9 mouse cellular contexts compared by ENCODE assay signal in genomic region chr1:192745240-192746101, GRCm38 (mm10). TPM values are rescaled to one million over a fixed set of nuclear protein-coding genes. Genes with fewer than 3 reads are reported as not detected.
DNase-seq lines count a peak whose midpoint lies in the region; ATAC-seq and TF ChIP-seq lines count a peak whose summit lies in the region.
"Had no signal": no experiment of that assay in that cellular context is flagged by ENCODE, and none has a peak within 500 bp of the region (broad histone marks: within the 10 kb centered on the region; RNA-seq: fewer than 3 reads in every experiment).

No protein-coding gene starts in this region.

- H3K36me3 ChIP-seq in heart, embryonic 13.5 days, result peaks cover under 1% of the 10 kb centered on the region; the same call in 1 of the 2 replicates
- H3K36me3 ChIP-seq in liver, embryonic 11.5 days (ENCODE audit: control insufficient read depth, insufficient read depth, low read length), result no peaks in the 10 kb centered on the region
- H3K36me3 ChIP-seq: neural tube, embryonic 12.5 days had no signal

- peak; percentile 83 for TF ChIP-seq POLR2A in embryonic fibroblast, embryonic 13.5 days (IDR thresholded peaks at IDR 0.05; ENCODE audit: low read depth, low read length)

- DNase-seq in heart, postnatal 25 days (ENCODE audit: low spot score), result no peak
- DNase-seq in CD4-positive helper T cell, adult 2 months (ENCODE audit: low read depth, low spot score), result peak; percentile 82
- peak; percentile 75 for DNase-seq in liver, embryonic 11.5 days (ENCODE audit: low spot score)
- DNase-seq in retina, embryonic 14.5 days (ENCODE audit: low spot score), result peak; percentile 63
- no peak for DNase-seq in ovary, postnatal 10 days (ENCODE audit: low spot score)

- no peak for ATAC-seq in heart, embryonic 13.5 days (ENCODE audit: extremely low read depth, insufficient number of reproducible peaks, low FRiP score, low TSS enrichment)
- peak; percentile 52 for ATAC-seq in activated CD4-positive, CD25-positive, alpha-beta regulatory T cell, adult 4 months
- ATAC-seq in liver, embryonic 11.5 days (replicated peaks; ENCODE audit: low FRiP score), result peak; percentile 85

- 12% methylated on average over 16 of the region's 16 CpGs for WGBS in heart, embryonic 13.5 days
- 3% methylated on average over 16 of the region's 16 CpGs for WGBS in liver, embryonic 11.5 days

- no peaks in the 10 kb centered on the region for H3K27me3 ChIP-seq in heart, embryonic 13.5 days (replicated peaks)
- H3K27me3 ChIP-seq in liver, embryonic 11.5 days (replicated peaks; ENCODE audit: control insufficient read depth, insufficient read depth, low read length), result no peaks in the 10 kb centered on the region
- H3K27me3 ChIP-seq: neural tube, embryonic 12.5 days had no signal

- no peaks in the 10 kb centered on the region for H3K9me3 ChIP-seq in heart, embryonic 13.5 days
- no peaks in the 10 kb centered on the region for H3K9me3 ChIP-seq in liver, embryonic 11.5 days (ENCODE audit: control insufficient read depth, low read length)
- H3K9me3 ChIP-seq: neural tube, embryonic 12.5 days had no signal

- intact Hi-C loops in heart, postnatal 25 days (cut with DNase I), result no loop called here

- H3K27ac ChIP-seq in heart, embryonic 13.5 days (replicated peaks), result no peak overlapping the region
- H3K27ac ChIP-seq in embryonic fibroblast, embryonic 13.5 days (ENCODE audit: insufficient read depth, low read length), result peak overlapping the region; percentile 53; the same call in 1 of the 2 replicates
- no peak overlapping the region for H3K27ac ChIP-seq in liver, embryonic 11.5 days (ENCODE audit: low read depth, low read length)
- H3K27ac ChIP-seq: neural tube, embryonic 12.5 days had no signal

- H3K4me1 ChIP-seq in heart, embryonic 13.5 days, result peaks cover 15% of the 10 kb centered on the region
- peaks cover 3% of the 10 kb centered on the region; the same call in 1 of the 2 replicates for H3K4me1 ChIP-seq in embryonic fibroblast, embryonic 13.5 days (ENCODE audit: control insufficient read depth, insufficient read depth, low read length)
- H3K4me1 ChIP-seq in liver, embryonic 11.5 days (replicated peaks; ENCODE audit: control insufficient read depth, insufficient read depth, low read length), result no peaks in the 10 kb centered on the region

- no peak overlapping the region for H3K4me2 ChIP-seq in heart, embryonic 13.5 days
- H3K4me2 ChIP-seq in liver, embryonic 11.5 days, result no peak overlapping the region
- H3K4me2 ChIP-seq: neural tube, embryonic 12.5 days had no signal

- TF ChIP-seq CTCF in embryonic fibroblast, embryonic 13.5 days (IDR thresholded peaks at IDR 0.05; ENCODE audit: borderline replicate concordance, insufficient read depth, low read length), result no peak

- no peak overlapping the region for H3K4me3 ChIP-seq in heart, embryonic 13.5 days
- H3K4me3 ChIP-seq in embryonic fibroblast, embryonic 13.5 days (ENCODE audit: insufficient read depth, low read length), result no peak overlapping the region
- H3K4me3 ChIP-seq in liver, embryonic 11.5 days (ENCODE audit: low read depth, low read length), result no peak overlapping the region
- H3K4me3 ChIP-seq: neural tube, embryonic 12.5 days had no signal

- peak overlapping the region; percentile 52; the same call in 1 of the 2 replicates for H3K9ac ChIP-seq in heart, embryonic 13.5 days
- H3K9ac ChIP-seq in liver, embryonic 11.5 days (ENCODE audit: low read depth, low read length), result no peak overlapping the region
- H3K9ac ChIP-seq: neural tube, embryonic 12.5 days had no signal

RNA-seq across cellular contexts. Expression of gene Hhat, which starts 25.6 kb away (rescaled TPM):
- 6.3 and 6.4 TPM in 2 replicates for polyA plus RNA-seq in heart, embryonic 13.5 days (2015; fragmentation: Nextera tagmentation; extraction: Ambion mirVana)
- 1 to 10 TPM; 1.6 to 3.3 TPM for total RNA-seq in heart, postnatal 25 days (2021)
- 1 to 10 TPM in 1 of 2 experiments, under 1 TPM in 1; 0.89 to 1.6 TPM for polyA plus RNA-seq in activated CD4-positive, CD25-positive, alpha-beta regulatory T cell, adult 4 months (2017; shearing (Covaris generic))
- 12.6 and 15.5 TPM in 2 replicates for polyA plus RNA-seq in embryonic fibroblast, embryonic 13.5 days (2011; ENCODE audit: insufficient read length, low read depth, missing spikeins)
- 3.8 and 4.3 TPM in 2 replicates for polyA plus RNA-seq in liver, embryonic 11.5 days (2014; fragmentation: Nextera tagmentation; extraction: Ambion mirVana)

Comparison
In these comparisons a context has a peak if more than half of its experiments do, and no peak if none do; other contexts are left out.
1. DNase-seq: peak in CD4-positive helper T cell, adult 2 months (single experiment), liver, embryonic 11.5 days (single experiment) and retina, embryonic 14.5 days (single experiment); none in heart, postnatal 25 days (single experiment) and ovary, postnatal 10 days (single experiment).